Mouse (Mus musculus) right cerebral cortex, postnatal 25 days (tissue): ENCODE measurements at regions not wholly inside any gene's neighbourhood (a gene's known extent, or its start where the extent isn't known, plus 50 kb on each side); places are given as distances from the start of the nearest gene placed in this dataset.

Experiments used
- DNase-seq: peaks from one replicate; pipeline ENCODE4 v3.0.0; 2022

GRCm38 (mm10) chr6:99884755-99885154 lies 158.6 kb upstream of the Prok2 start:
- no peak for DNase-seq

GRCm38 (mm10) chr6:99884054-99884453 lies 157.9 kb upstream of the Prok2 start:
- DNase-seq, result no peak

- DNase-seq, result no peak
Measured at GRCm38 (mm10) chr6:99881606-99882005, 155.4 kb upstream of the Prok2 start.

GRCm38 (mm10) chr6:99874852-99875251 lies 148.7 kb upstream of the Prok2 start:
- DNase-seq, result no peak

- DNase-seq, result no peak
Measured at GRCm38 (mm10) chr6:99874029-99874428, 147.8 kb upstream of the Prok2 start.

GRCm38 (mm10) chr6:99866061-99866460 lies 139.9 kb upstream of the Prok2 start:
- DNase-seq, result no peak

- peak; percentile 50 for DNase-seq
Measured at GRCm38 (mm10) chr6:99864949-99865348, 138.8 kb upstream of the Prok2 start.

GRCm38 (mm10) chr6:99863418-99863817 lies 137.2 kb upstream of the Prok2 start:
- no peak for DNase-seq

GRCm38 (mm10) chr6:99857411-99857810 lies 131.2 kb upstream of the Prok2 start:
- no peak for DNase-seq

GRCm38 (mm10) chr6:99853716-99854115 lies 127.5 kb upstream of the Prok2 start:
- DNase-seq, result no peak

- no peak for DNase-seq
Measured at GRCm38 (mm10) chr6:99850706-99851105, 124.5 kb upstream of the Prok2 start.

GRCm38 (mm10) chr6:99845508-99845846 lies 119.3 kb upstream of the Prok2 start:
- no peak for DNase-seq

GRCm38 (mm10) chr6:99844775-99845507 lies 118.7 kb upstream of the Prok2 start:
- no peak for DNase-seq

- no peak for DNase-seq
Measured at GRCm38 (mm10) chr6:99843507-99843906, 117.3 kb upstream of the Prok2 start.

- DNase-seq, result no peak
Measured at GRCm38 (mm10) chr6:99842723-99843122, 116.5 kb upstream of the Prok2 start.

- DNase-seq, result no peak
Measured at GRCm38 (mm10) chr6:99840823-99841222, 114.6 kb upstream of the Prok2 start.

- DNase-seq, result no peak
Measured at GRCm38 (mm10) chr6:99833323-99833722, 107.1 kb upstream of the Prok2 start.

GRCm38 (mm10) chr6:99827625-99828024 lies 101.4 kb upstream of the Prok2 start:
- no peak for DNase-seq

GRCm38 (mm10) chr6:99824808-99825207 lies 98.6 kb upstream of the Prok2 start:
- no peak for DNase-seq

- no peak for DNase-seq
Measured at GRCm38 (mm10) chr6:99822471-99822870, 96.3 kb upstream of the Prok2 start.

- no peak for DNase-seq
Measured at GRCm38 (mm10) chr6:99819255-99819929, 93.2 kb upstream of the Prok2 start.

- no peak for DNase-seq
Measured at GRCm38 (mm10) chr6:99818486-99818885, 92.3 kb upstream of the Prok2 start.

- DNase-seq, result no peak
Measured at GRCm38 (mm10) chr6:99817245-99817644, 91.1 kb upstream of the Prok2 start.

GRCm38 (mm10) chr6:99813102-99813501 lies 86.9 kb upstream of the Prok2 start:
- no peak for DNase-seq

GRCm38 (mm10) chr6:99811842-99812241 lies 85.7 kb upstream of the Prok2 start:
- DNase-seq, result no peak
